Mouse (Mus musculus) kidney, adult 2 months (tissue): ENCODE data around the gene Naip2.

Experiments
- CTCF ChIP-seq: fragments of 200-500 bp; conservative IDR thresholded peaks from 2 replicates; pipeline ENCODE4 v1.5.1; 2011; ENCODE audit warnings: low read depth, mild to moderate bottlenecking, control low read depth, low read length, moderate library complexity, mixed read lengths; ENCODE audit not compliant: insufficient read depth, insufficient read length
- POLR2A ChIP-seq: fragments of 200-500 bp; IDR thresholded peaks from one replicate; pipeline ENCODE4 v1.6.1; 2011; ENCODE audit warnings: low read depth, low read length, control low read depth

DNA sequence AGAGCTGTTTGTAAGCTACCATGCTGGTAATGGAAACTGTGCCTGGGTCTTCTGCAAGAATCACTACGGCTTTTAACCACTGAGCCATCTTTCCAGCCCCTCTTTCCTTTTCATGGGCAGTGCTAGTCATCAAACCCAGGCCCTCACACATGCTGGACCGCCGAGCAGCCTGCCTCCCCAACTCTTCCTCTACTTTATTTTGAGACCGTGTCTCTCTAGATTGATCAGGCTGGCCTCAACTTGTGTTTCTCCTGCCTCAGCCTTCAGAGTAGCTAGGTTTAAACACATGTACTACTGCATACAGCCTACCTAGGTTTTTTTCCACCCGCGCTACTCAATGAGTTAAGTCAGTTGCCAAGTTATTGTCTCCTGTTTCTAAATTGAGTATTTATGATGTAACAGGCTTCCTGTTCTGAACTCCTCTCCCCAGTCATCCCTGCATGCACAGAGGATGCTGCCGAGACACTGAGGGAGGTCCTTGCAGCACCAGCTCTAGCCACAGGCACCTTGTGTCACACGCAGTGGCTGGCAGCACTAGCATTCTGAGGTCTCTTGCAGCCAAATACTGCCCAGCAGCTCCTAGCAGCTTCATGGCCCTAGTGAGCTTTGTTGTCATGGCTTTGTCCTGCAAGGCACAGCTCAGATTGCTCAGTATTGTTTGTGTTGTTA lies 60.1 kb downstream of the Naip2 start:
- no peak for TF ChIP-seq POLR2A
- no peak for TF ChIP-seq CTCF
